Mouse (Mus musculus) lung, adult 2 months (tissue): Measurements from ENCODE around the gene Klhl11. TPM values are rescaled to one million over a fixed set of nuclear protein-coding genes. Genes with fewer than 3 reads are reported as not detected.
A peak's percentile ranks its signal among the peaks of the same experiment; 100 is the strongest.

Experiments used
- DNase-seq: peaks from one replicate; pipeline ENCODE4 v3.0.0; 2022
- H3K4me1 ChIP-seq: fragments of 200-500 bp; 2 replicates; pipeline ENCODE4 v1.6.1; 2011; ENCODE audit warnings: low read length; ENCODE audit not compliant: control insufficient read depth, insufficient read depth
- H3K4me3 ChIP-seq: fragments of 200-500 bp; replicated peaks from 2 replicates; pipeline ENCODE3; 2011; ENCODE audit warnings: low read depth, mild to moderate bottlenecking, control low read depth, low read length; ENCODE audit errors: extremely low read depth
- CTCF ChIP-seq: fragments of 200-500 bp; IDR thresholded peaks from 2 replicates; pipeline ENCODE4 v1.5.1; 2011; ENCODE audit warnings: mild to moderate bottlenecking, low read length, control low read depth; ENCODE audit not compliant: insufficient read depth
- POLR2A ChIP-seq: fragments of 200-500 bp; IDR thresholded peaks from 2 replicates; pipeline ENCODE4 v1.6.1; 2011; ENCODE audit warnings: low read depth, mild to moderate bottlenecking, control low read depth, low read length, borderline replicate concordance; ENCODE audit errors: extremely low read depth
- WGBS: fragments of 180-500 bp; shearing (Covaris S2); methylation state at CpG from one replicate; pipeline ENCODE4 v1.1.7; 2018; 5-methylcytosine and 5-hydroxymethylcytosine counted together
- polyA plus RNA-seq: library from polyadenylated mRNA; depleted of rRNA; stranded (reverse); fragments of >200 nt; gene quantifications from 2 replicates; pipeline ENCODE4 v1.2.3, GENCODE M21; 2012; rRNA removed

The Klhl11 gene
- polyA plus RNA-seq, 1 experiment = 6.2 TPM

DNA sequence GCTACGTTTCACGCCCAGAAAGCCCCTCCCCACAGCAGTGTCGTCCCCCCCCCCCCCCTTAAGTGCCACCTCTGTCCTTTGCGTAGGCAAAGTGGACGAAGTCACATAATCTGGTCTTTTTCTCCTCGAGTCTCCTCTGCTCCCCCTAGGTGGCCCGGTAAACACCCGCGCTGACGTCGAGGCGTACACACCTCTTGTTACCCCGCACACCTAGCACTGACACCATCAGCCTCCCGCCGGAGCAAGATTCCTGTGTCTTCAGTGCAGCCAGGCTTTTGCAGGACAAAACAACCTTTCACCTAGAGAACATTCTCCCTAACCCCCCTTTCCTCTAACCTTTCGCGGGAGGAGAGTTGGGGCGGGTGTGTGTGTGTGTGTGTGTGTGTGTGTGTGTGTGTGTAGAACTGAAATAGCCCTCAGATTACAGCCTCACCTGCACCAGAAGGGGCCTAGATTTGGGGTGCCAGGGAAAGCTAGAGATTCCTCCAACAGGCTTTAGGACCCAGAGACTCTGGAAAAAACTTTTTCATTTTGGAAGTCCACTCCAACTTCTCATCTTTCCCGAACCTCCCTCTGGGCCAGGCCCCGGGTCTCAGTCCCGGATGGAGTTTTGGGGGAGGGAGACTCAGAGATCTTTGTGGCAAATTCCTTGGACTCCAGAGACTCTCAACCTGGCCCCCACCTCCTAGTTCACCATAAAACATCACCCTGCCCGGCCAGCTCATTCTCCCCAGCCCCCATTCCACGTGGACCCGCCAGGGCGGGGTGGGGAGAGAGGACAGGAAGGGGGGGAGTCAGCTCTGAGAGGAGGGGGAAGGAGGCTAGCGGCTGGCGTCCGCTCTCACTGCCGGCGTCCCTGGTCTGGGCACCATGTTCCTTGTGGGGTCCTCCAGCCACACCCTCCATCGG, 57.4 kb downstream of the Klhl11 start, which contains the start of gene Fkbp10:
TSS of gene Fkbp10 (plus strand) at position 784 of the 909 bp plus-strand sequence.
- 1% methylated on average over 31 of the region's 31 CpGs for WGBS
- DNase-seq = peak; percentile 46
- H3K4me3 ChIP-seq = peak within 1 kb of the TSS; percentile 62
- TF ChIP-seq CTCF = no peak
- no peak for TF ChIP-seq POLR2A
- H3K4me1 ChIP-seq = peaks cover 2% of the 10 kb centered on the region; the same call in 1 of the 2 replicates

DNA sequence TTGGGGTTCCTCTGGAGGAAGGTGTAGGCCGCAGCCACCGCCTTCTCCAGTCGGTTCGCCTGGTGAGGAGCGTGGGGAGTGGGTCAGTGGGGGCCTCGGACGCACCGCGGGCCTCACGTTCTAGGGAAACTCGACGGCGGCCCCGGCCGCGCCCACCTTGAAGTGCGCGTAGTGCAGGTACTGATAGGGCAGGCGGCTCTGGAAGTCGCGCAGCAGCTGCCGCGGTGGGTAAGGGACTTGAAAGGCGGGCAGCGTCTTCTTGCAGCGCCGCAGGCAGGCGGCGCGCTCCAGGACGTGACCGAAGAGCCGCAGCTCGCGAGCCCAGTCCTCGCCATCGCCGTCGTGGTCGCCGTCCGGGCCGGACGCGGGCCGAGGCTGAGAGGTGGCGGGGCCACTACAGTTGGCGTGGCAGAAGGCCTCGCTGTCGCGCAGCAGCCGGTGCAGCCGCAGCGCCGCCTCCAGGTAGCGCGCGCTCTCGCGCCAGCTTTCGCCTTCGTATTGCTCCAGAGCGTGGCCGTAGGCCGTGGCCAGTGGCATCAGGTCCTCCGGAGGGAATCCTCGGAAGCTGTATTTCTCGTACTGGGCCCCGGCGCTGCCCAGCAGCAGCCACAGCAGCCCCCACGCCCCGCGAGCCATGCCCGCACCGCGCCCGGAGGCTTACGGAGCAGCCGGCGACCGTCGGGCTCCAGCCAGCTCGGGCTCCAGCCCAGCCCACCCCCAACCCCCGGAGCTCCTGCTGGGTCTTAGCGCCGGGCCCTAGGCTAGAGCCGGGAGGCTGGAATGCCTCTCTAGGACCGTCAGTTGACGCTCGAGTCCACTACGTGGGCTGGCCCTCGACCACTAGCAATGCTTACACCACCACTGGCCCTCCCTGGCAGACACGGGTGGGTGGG, 58.3 kb downstream of the Klhl11 start, which contains the start of gene P3h4:
TSS of gene P3h4 (minus strand) at position 816 of the 893 bp plus-strand sequence.
- TF ChIP-seq POLR2A = no peak; the same call in 1 of the 2 replicates
- peak; percentile 55 for TF ChIP-seq CTCF
- peak within 1 kb of the TSS; percentile 62 for H3K4me3 ChIP-seq
- WGBS = 3% methylated on average over 91 of the region's 93 CpGs
- DNase-seq = peak; percentile 85
- peaks cover 2% of the 10 kb centered on the region; the same call in 1 of the 2 replicates for H3K4me1 ChIP-seq

DNA sequence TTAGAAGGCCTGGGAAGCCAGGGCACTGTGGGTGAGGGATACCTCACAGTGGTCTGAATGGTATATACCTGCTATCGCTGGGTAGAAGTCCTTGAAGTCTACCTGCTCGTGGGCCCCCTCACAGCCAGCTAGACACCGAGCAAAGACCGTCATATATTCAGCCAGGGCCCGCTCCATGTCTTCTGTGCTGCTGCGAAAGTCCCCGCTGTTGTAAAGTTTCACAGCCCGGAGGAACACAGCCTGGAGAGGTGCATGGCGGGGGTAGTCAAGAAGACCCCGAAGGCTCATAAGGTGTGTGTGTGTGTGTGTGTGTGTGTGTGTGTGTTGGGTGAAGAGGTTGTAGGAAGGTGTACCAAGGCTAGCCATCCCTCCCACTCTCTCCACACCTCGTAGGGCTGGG, 59.0 kb downstream of the Klhl11 start:
- peaks cover 2% of the 10 kb centered on the region; the same call in 1 of the 2 replicates for H3K4me1 ChIP-seq
- peak overlapping the region; percentile 62 for H3K4me3 ChIP-seq
- 73% methylated on average over 11 of the region's 11 CpGs for WGBS
- no peak for DNase-seq
- no peak for TF ChIP-seq CTCF
- TF ChIP-seq POLR2A = no peak

Other genes starting within 250 kb of the Klhl11 start
- 0.58 TPM in 1 of 2 replicates, not detected in the other for gene Krt16, start 223.8 kb downstream of the Klhl11 start, polyA plus RNA-seq
- gene Krt17, start 211.7 kb downstream of the Klhl11 start, polyA plus RNA-seq = 0.38 and 0.65 TPM in 2 replicates
- gene Krt42, start 202.9 kb downstream of the Klhl11 start, polyA plus RNA-seq = not detected in 2 replicates
- 125 and 131 TPM in 2 replicates for gene Eif1, start 152.9 kb downstream of the Klhl11 start, polyA plus RNA-seq
- not detected in 2 replicates for gene Gast, start 138.3 kb downstream of the Klhl11 start, polyA plus RNA-seq
- gene Hap1, start 116.6 kb downstream of the Klhl11 start, polyA plus RNA-seq = 9.3 and 14.3 TPM in 2 replicates
- gene Jup, start 75.0 kb downstream of the Klhl11 start, polyA plus RNA-seq = 631 and 728 TPM in 2 replicates
- 40.6 and 53.9 TPM in 2 replicates for gene P3h4, start 57.9 kb downstream of the Klhl11 start, polyA plus RNA-seq
- gene Fkbp10, start 57.0 kb downstream of the Klhl11 start, polyA plus RNA-seq = 41.5 and 42.5 TPM in 2 replicates
- gene Nt5c3b, start 30.9 kb downstream of the Klhl11 start, polyA plus RNA-seq = 21.7 and 31.5 TPM in 2 replicates
- gene Klhl10, start 30.8 kb downstream of the Klhl11 start, polyA plus RNA-seq = 0.22 and 0.49 TPM in 2 replicates
- gene Acly, start 55.3 kb upstream of the Klhl11 start, polyA plus RNA-seq = 166 and 217 TPM in 2 replicates
- gene Ttc25, start 72.9 kb upstream of the Klhl11 start, polyA plus RNA-seq = 1.8 and 3.4 TPM in 2 replicates
- 27.5 and 29.9 TPM in 2 replicates for gene Cnp, start 102.2 kb upstream of the Klhl11 start, polyA plus RNA-seq
- gene Nkiras2, start 146.5 kb upstream of the Klhl11 start, polyA plus RNA-seq = 59.4 and 84.5 TPM in 2 replicates
- gene Dnajc7, start 147.4 kb upstream of the Klhl11 start, polyA plus RNA-seq = 29.8 and 56.5 TPM in 2 replicates
- gene Zfp385c, start 219.7 kb upstream of the Klhl11 start, polyA plus RNA-seq = 0.36 and 4.9 TPM in 2 replicates
- 8.2 and 9.8 TPM in 2 replicates for gene Dhx58, start 231.5 kb upstream of the Klhl11 start, polyA plus RNA-seq
- 27.3 and 28.2 TPM in 2 replicates for gene Kat2a, start 239.7 kb upstream of the Klhl11 start, polyA plus RNA-seq
- gene Hspb9, start 241.1 kb upstream of the Klhl11 start, polyA plus RNA-seq = 0.36 TPM in 1 of 2 replicates, not detected in the other